Mouse (Mus musculus) ovary, adult 2 months (tissue): ENCODE measurements around the gene Krt13. TPM values are rescaled to one million over a fixed set of nuclear protein-coding genes. Genes with fewer than 3 reads are reported as not detected.

Experiments
- polyA plus RNA-seq: library from polyadenylated mRNA; depleted of rRNA; stranded (reverse); fragments of >200 nt; gene quantifications from 2 replicates; pipeline ENCODE4 v1.2.3, GENCODE M21; 2012; rRNA removed

Krt13 gene
- 1.1 and 1.3 TPM in 2 replicates for polyA plus RNA-seq

GRCm38 (mm10) chr11:100121466-100121865 is at the start of gene Krt13:
Gene Krt13 (minus strand): TSS chr11:100121566.

GRCm38 (mm10) chr11:100148615-100149330 is 27.4 kb upstream of the Krt13 start, which contains the start of gene Krt19:
Gene Krt19 (minus strand): TSS chr11:100148665.

GRCm38 (mm10) chr11:100135731-100136130 is 14.4 kb upstream of the Krt13 start, which contains the start of gene Krt15:
Gene Krt15 (minus strand): TSS chr11:100135928.

GRCm38 (mm10) chr11:100105576-100106122 is 15.7 kb downstream of the Krt13 start, which contains the start of gene Krt36:
Gene Krt36 (minus strand): TSS chr11:100105626.

GRCm38 (mm10) chr11:100096141-100096540 is 25.2 kb downstream of the Krt13 start, which contains the start of gene Krt35:
Gene Krt35 (minus strand): TSS chr11:100096241.

GRCm38 (mm10) chr11:100087861-100088260 is 33.5 kb downstream of the Krt13 start, which contains the start of gene Krt32:
Gene Krt32 (minus strand): TSS chr11:100088226.

Other genes with a start within 250 kb of the Krt13 start
- not detected in 2 replicates for gene Krtap9-1, start 248.2 kb downstream of the Krt13 start, polyA plus RNA-seq
- gene Gm11567, start 242.4 kb downstream of the Krt13 start, polyA plus RNA-seq = not detected in 2 replicates
- gene Krtap31-1, start 213.6 kb downstream of the Krt13 start, polyA plus RNA-seq = not detected in 2 replicates
- gene Gm11565, start 206.8 kb downstream of the Krt13 start, polyA plus RNA-seq = not detected in 2 replicates
- gene Krtap31-2, start 185.3 kb downstream of the Krt13 start, polyA plus RNA-seq = not detected in 2 replicates
- not detected in 2 replicates for gene Krtap9-5, start 173.1 kb downstream of the Krt13 start, polyA plus RNA-seq
- not detected in 2 replicates for gene Krtap29-1, start 142.5 kb downstream of the Krt13 start, polyA plus RNA-seq
- gene Krtap16-1, start 135.0 kb downstream of the Krt13 start, polyA plus RNA-seq = not detected in 2 replicates
- 0.23 TPM in 1 of 2 replicates, not detected in the other for gene Krtap17-1, start 127.6 kb downstream of the Krt13 start, polyA plus RNA-seq
- gene Krt33a, start 105.4 kb downstream of the Krt13 start, polyA plus RNA-seq = not detected in 2 replicates
- not detected in 2 replicates for gene Krt33b, start 91.7 kb downstream of the Krt13 start, polyA plus RNA-seq
- not detected in 2 replicates for gene Krt34, start 80.0 kb downstream of the Krt13 start, polyA plus RNA-seq
- gene Krt31, start 71.0 kb downstream of the Krt13 start, polyA plus RNA-seq = not detected in 2 replicates
- gene Krt32, start 33.3 kb downstream of the Krt13 start, polyA plus RNA-seq = not detected in 2 replicates
- 0.07 TPM in 1 of 2 replicates, not detected in the other for gene Krt35, start 25.3 kb downstream of the Krt13 start, polyA plus RNA-seq
- 0.52 and 1.2 TPM in 2 replicates for gene Krt36, start 15.9 kb downstream of the Krt13 start, polyA plus RNA-seq
- gene Krt15, start 14.4 kb upstream of the Krt13 start, polyA plus RNA-seq = 0.51 and 0.58 TPM in 2 replicates
- 323 and 438 TPM in 2 replicates for gene Krt19, start 27.1 kb upstream of the Krt13 start, polyA plus RNA-seq
- gene Krt9, start 71.7 kb upstream of the Krt13 start, polyA plus RNA-seq = not detected in 2 replicates
- 0.15 and 0.37 TPM in 2 replicates for gene Krt14, start 86.0 kb upstream of the Krt13 start, polyA plus RNA-seq
- gene Krt16, start 127.3 kb upstream of the Krt13 start, polyA plus RNA-seq = not detected in 2 replicates
- gene Krt17, start 139.5 kb upstream of the Krt13 start, polyA plus RNA-seq = 1.3 and 2.0 TPM in 2 replicates
- gene Krt42, start 148.3 kb upstream of the Krt13 start, polyA plus RNA-seq = not detected in 2 replicates
- 84.8 and 87.3 TPM in 2 replicates for gene Eif1, start 198.3 kb upstream of the Krt13 start, polyA plus RNA-seq
- gene Gast, start 212.8 kb upstream of the Krt13 start, polyA plus RNA-seq = not detected in 2 replicates
- 8.1 and 8.9 TPM in 2 replicates for gene Hap1, start 234.6 kb upstream of the Krt13 start, polyA plus RNA-seq